Mouse (Mus musculus) forebrain, embryonic 10.5 days (tissue): ENCODE measurements at regions not wholly inside any gene's neighbourhood (a gene's known extent, or its start where the extent isn't known, plus 50 kb on each side); places are given as distances from the start of the nearest gene placed in this dataset.

Experiments used
- DNase-seq: peaks from one replicate; pipeline ENCODE4 v3.0.0-alpha.2; 2017; ENCODE audit warnings: low spot score; ENCODE audit errors: extremely low spot score
- H3K27ac ChIP-seq: fragments of 300-500 bp; sonication (generic); 2 replicates; pipeline ENCODE4 v1.5.1; 2016; ENCODE audit warnings: mild to moderate bottlenecking
- H3K27me3 ChIP-seq: fragments of 300-500 bp; sonication (generic); 2 replicates; pipeline ENCODE4 v1.6.1; 2016; ENCODE audit warnings: mild to moderate bottlenecking; ENCODE audit not compliant: poor library complexity, severe bottlenecking
- H3K36me3 ChIP-seq: fragments of 300-500 bp; sonication (generic); replicated peaks from 2 replicates; pipeline ENCODE4 v1.6.1; 2016; ENCODE audit warnings: mild to moderate bottlenecking, moderate library complexity
- H3K4me1 ChIP-seq: fragments of 300-500 bp; sonication (generic); 2 replicates; pipeline ENCODE4 v1.6.1; 2016
- H3K4me3 ChIP-seq: fragments of 300-500 bp; sonication (generic); 2 replicates; pipeline ENCODE4 v1.5.1; 2016; ENCODE audit warnings: mild to moderate bottlenecking, moderate library complexity
- H3K9me3 ChIP-seq: fragments of 300-500 bp; sonication (generic); 2 replicates; pipeline ENCODE4 v1.6.1; 2016; ENCODE audit warnings: mild to moderate bottlenecking, moderate library complexity
- WGBS: fragments of 180-500 bp; shearing (Covaris S2); methylation state at CpG from one replicate; pipeline ENCODE4 v1.1.7; 2016; 5-methylcytosine and 5-hydroxymethylcytosine counted together

DNA sequence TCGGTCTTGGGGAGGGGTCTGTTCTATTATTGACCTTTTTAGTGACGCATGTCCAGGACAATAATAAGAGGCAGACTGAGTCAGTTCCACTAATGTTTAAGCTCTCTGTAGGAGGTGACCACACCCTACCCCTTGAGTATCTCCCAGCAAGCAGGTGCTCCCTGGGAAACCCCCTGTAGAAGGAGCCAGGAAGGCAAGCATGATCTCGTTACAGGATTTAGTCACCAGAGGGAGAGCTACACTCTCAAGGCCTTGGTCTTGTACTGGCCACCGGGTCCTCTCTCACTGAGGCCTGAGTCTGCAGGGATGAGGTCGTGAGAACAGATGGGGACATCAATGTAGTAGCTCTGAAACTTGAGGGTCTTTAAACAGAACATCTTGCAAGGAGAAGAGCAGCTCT, 55.3 kb upstream of the Ccnd2 start:
- Histone ChIP-seq H3K27me3 (no peaks in the 10 kb centered on the region), H3K36me3 (no peaks in the 10 kb centered on the region), H3K4me1 (no peaks in the 10 kb centered on the region), H3K27ac (no peak overlapping the region), H3K9me3 (no peaks in the 10 kb centered on the region), H3K4me3 (no peak overlapping the region)
- DNase-seq, result no peak
- WGBS, result 72% methylated on average over 5 of the region's 5 CpGs

DNA sequence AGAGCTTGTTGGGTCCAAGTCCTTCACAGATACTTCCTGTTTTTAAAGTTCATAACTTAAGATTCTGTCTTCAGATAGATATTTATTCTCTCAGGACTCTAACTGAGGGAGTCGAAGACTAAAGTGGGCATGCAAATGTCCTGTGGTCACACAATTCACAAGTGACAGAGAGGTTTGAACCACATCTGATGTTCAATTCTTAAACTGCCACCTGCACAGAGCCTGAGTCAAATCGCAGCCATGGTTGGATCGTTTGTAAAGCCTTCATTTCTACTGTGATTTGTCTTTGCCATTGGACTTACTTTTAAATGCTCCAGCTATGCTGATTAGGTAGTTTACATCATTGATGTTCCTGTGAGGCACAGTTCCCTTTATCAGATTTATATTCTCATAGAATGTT, 61.4 kb upstream of the Ccnd2 start:
- H3K27me3 ChIP-seq, result peaks cover 32% of the 10 kb centered on the region
- H3K9me3 ChIP-seq, result no peaks in the 10 kb centered on the region
- no peak overlapping the region for H3K27ac ChIP-seq
- H3K4me3 ChIP-seq, result no peak overlapping the region
- WGBS, result 90% methylated on average over 3 of the region's 3 CpGs
- no peak for DNase-seq
- H3K36me3 ChIP-seq, result no peaks in the 10 kb centered on the region
- peaks cover 11% of the 10 kb centered on the region for H3K4me1 ChIP-seq

DNA sequence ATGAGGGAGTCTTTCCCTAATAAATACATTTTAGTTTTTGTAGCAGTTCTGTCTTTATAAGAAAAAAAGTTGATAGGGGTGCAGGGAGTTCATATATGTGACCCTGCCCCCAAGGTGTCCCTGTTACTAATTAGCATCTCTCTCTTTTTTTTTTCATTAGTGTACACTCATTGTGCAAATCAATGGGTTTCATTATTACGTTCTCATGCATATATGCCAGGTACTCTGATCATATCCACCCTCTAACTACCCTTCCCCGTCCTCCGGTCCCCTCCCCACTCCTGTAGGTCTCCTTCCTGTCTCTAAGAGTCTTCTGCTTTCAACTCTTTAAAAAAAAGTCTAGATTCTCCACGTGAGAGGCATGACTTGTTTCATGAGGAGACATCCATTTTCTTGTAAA, 63.9 kb upstream of the Ccnd2 start:
- H3K27ac ChIP-seq, result no peak overlapping the region
- H3K9me3 ChIP-seq, result no peaks in the 10 kb centered on the region
- H3K36me3 ChIP-seq, result no peaks in the 10 kb centered on the region
- peaks cover 11% of the 10 kb centered on the region for H3K4me1 ChIP-seq
- WGBS, result 81% methylated on average over 4 of the region's 4 CpGs
- DNase-seq, result no peak
- peaks cover 35% of the 10 kb centered on the region for H3K27me3 ChIP-seq
- H3K4me3 ChIP-seq, result no peak overlapping the region

DNA sequence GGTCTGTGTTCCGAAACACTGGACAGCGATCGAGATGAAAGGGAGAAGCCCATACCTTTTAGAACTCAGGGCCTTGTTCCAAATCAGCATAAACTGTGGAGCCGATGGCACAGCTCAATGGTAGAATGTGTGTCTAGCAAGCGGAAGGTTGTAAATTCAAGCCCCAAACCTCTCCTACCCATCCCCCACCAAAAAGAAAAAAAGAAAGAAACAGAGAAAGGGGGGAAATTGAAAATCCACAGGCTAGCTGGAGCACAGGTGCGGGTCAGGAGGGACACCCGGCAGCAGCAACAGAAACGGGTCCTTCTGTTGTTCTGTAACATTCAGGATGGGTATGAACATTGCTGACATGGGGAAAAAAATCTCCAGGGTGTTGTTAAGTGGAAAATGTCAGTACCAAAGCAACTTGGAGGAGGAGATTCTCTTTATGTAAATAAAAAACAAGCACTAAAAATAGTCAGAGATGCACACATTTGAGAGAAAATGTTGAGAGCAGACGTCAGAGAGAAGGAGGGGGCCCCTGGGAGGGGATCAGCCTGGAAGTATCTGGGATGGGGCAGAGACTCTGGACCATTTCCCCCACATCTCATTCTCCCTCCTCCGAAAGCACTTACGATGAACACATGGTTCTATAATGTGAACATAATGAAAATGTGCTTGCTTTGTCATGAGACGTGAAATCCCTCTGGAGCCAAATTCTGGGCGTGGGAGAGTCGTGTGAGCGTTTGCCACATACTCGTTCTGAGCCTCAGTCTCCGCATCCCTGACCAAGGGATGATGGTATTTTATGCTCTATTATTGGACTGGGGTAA, 66.8 kb upstream of the Ccnd2 start:
- no peak for DNase-seq
- Histone ChIP-seq H3K36me3 (no peaks in the 10 kb centered on the region), H3K27ac (no peak overlapping the region), H3K4me1 (peaks cover 11% of the 10 kb centered on the region), H3K4me3 (no peak overlapping the region), H3K27me3 (peaks cover 35% of the 10 kb centered on the region), H3K9me3 (no peaks in the 10 kb centered on the region)
- WGBS, result 89% methylated on average over 17 of the region's 17 CpGs

DNA sequence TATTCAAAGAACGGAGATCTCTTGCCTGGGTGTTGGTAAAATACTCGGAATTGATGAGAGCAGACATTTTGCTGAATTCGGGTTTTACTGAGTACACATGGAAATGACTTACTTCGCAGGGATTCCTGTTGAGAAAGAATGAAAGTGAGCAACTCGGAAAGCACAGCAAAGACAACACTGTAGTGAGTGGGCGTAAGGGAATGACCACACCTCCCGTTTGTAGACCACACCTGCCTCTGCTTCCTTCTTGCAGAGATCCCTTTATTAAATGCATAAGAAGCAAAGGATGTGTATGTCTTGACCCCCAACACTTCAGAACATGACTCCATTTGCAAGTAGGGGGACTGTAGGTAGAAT, 67.4 kb upstream of the Ccnd2 start:
- DNase-seq, result no peak
- no peaks in the 10 kb centered on the region for H3K36me3 ChIP-seq
- peaks cover 33% of the 10 kb centered on the region for H3K27me3 ChIP-seq
- no peak overlapping the region for H3K4me3 ChIP-seq
- H3K27ac ChIP-seq, result no peak overlapping the region
- H3K9me3 ChIP-seq, result no peaks in the 10 kb centered on the region
- peaks cover 11% of the 10 kb centered on the region for H3K4me1 ChIP-seq
- WGBS, result 88% methylated on average over 7 of the region's 7 CpGs

DNA sequence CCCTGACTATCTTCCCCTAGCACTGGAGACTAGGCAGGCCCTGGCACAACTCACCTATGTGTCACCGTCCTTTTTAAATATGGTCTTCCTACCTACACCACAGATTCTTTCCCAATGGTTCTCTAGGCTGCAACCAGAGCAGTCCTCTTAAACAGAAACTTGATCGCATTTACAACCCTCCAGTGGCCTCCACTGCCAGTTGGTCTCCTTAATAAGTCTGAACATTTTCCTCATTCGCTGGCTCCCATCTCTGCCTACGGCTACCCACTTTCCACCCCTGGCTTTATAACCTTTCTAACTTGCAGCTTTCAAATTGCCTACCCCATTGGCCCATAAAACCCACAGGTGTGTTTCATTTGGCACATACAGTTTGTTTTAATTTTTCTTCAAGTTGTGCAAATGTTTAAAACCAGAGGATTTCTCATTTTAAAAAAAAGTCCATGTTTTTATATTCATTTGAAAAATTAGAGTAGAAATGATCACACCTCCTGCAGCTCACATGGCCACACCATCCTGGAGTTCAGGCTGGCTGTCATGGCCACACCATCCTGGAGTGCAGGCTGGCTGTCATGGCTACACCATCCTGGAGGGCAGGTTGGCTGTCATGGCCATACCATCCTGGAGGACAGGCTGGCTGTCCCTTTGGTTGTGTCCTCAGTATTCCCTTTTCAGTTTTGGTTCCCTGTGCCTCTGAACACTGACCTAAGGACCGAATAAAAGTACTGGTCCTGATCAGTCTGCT, 74.4 kb upstream of the Ccnd2 start:
- Histone ChIP-seq H3K36me3 (no peaks in the 10 kb centered on the region), H3K27me3 (peaks cover 6% of the 10 kb centered on the region; the same call in 1 of the 2 replicates), H3K9me3 (no peaks in the 10 kb centered on the region), H3K27ac (no peak overlapping the region), H3K4me1 (no peaks in the 10 kb centered on the region), H3K4me3 (no peak overlapping the region)
- DNase-seq, result no peak
- 86% methylated on average over 5 of the region's 5 CpGs for WGBS

DNA sequence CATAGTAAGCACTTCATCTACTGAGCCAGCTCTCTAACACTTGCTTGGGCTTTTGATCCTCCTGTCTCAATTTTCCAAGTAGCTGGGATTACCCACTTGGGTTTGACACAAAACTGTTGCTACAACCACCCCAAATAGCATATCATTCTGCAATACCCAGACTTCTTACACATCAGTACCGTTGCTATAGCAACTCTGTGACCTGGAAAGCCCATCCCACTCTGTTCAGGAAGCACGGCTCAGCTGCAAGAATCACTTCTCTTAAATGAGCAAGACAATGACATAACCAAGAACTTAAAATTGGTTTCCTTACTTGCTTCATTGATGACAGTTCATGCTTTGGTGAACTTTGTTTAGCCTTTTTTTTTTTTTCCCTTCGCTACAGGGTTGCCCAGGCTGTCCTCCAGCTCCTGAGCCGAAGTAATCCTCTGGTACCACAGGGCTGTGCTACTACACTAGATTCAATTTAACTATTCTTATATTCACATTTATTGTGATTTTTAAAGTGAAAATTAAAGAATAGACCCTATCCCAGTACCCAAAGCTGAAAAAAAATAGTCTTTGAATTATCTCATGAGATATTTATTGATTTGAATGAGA, 84.6 kb upstream of the Ccnd2 start:
- Histone ChIP-seq H3K27ac (no peak overlapping the region), H3K36me3 (no peaks in the 10 kb centered on the region), H3K27me3 (peaks cover 8% of the 10 kb centered on the region), H3K4me3 (no peak overlapping the region), H3K4me1 (peaks cover 8% of the 10 kb centered on the region), H3K9me3 (no peaks in the 10 kb centered on the region)
- WGBS, result 75% methylated on average over 4 of the region's 4 CpGs
- DNase-seq, result no peak

DNA sequence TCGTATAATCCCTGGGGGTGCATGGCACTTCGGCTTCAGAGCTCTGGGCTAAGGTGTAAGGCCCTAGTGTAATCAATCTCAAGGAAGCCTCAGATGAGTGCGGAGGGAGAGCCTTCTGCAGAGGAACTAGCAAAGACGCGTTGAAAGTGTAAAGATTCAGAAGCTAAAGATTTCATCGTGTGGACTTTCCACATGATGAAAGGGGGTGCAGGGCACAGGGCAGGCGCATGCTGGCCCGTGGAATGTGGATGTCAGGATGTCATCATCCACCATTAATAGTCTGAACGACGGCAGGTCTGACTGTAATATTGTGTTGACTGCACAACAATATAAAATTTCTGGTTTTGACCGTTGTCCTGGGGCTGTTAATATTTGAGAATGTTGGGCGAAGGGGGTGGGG, 85.2 kb upstream of the Ccnd2 start:
- Histone ChIP-seq H3K4me3 (no peak overlapping the region), H3K36me3 (no peaks in the 10 kb centered on the region), H3K9me3 (no peaks in the 10 kb centered on the region), H3K27ac (no peak overlapping the region), H3K27me3 (peaks cover 9% of the 10 kb centered on the region), H3K4me1 (peaks cover 8% of the 10 kb centered on the region)
- WGBS, result 94% methylated on average over 12 of the region's 12 CpGs
- DNase-seq, result no peak

DNA sequence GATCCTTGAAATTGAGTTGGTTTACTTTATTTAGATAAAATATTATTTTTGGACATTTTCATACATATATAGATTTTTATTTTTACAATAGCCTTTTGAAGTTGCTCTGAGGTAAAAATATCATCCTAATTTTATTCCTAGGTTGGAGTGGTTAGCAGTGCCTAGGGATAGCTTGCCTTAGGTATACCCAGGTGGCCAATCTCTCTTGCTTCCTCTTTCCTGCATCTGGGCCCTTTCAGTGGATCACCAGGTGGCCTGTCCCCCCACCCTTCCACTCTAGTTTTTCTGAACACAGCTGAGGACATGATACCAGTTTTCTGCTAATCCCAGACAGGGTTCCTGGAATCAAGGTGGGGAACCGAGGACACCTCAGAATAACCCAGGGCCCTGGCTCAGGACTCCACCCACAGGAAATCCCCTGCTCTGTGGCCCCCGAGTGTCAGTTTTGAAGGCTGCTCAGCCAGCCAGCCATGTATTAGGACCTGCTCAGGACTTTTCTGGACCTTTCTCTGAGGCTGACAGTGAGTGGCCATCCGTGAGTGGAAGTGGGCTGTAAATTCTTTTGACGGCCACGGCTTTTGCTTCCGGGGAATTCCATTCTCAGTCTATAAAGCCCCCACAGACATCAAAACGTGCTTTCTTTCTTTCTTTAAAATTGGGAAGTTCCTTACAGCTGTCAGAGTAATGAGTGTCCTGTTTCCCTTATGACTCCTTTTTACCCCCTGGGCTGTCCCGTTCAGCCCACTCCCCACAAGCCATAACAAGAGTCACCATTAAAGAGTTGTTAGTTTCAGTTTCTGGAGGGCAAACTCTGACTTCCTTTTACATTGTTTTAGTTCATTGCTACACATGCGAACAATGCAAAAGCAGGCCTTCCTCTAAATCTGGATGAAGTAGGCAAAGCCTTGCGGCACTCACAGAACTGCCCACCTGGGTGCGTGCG, 87.8 kb upstream of the Ccnd2 start:
- Histone ChIP-seq H3K27ac (no peak overlapping the region), H3K4me1 (peaks cover 8% of the 10 kb centered on the region), H3K9me3 (no peaks in the 10 kb centered on the region), H3K27me3 (peaks cover 30% of the 10 kb centered on the region), H3K36me3 (no peaks in the 10 kb centered on the region), H3K4me3 (no peak overlapping the region)
- 82% methylated on average over 12 of the region's 12 CpGs for WGBS
- no peak for DNase-seq

DNA sequence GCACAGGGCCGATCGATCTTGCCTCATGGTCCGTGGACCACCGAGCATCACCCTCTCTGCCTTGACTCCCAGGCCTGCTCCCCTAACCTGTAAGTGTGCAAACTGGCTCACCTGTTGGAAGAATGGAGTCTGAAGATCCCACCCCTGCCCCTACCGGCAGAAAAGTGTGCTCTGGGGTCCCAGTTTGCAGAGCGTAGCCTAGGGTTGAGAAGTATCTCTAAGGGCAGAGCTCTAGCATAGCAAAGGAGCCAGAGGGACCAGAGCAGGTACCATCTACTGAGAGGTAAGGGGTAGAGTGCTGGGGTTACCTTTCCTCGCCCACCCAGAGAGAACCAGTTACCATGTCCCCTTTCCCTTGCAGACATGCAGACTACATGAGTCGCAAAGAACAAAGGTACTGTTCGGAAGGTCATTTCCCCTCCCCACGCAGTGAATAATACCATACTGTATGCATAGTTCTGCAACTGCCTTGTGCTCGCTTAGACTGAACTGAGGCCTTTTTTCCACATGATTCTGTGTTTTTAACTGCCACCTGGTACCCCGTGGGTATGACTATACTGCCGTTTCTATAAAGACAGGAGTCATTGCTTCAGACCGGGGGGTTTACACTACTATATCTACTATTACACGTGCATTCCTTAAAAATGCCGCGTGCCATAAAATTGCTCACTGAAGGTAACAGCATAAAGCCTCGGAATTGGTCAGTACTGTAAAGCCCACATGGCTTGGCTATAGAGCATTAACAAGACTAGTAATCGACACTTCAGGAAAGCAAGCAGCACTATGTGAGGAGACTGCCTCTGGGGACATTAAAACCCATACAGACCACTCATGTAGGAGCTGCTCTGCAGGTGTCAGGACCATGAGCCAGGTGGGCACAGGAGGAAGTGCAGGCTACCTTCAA, 88.7 kb upstream of the Ccnd2 start:
- no peak overlapping the region for H3K4me3 ChIP-seq
- peaks cover 30% of the 10 kb centered on the region for H3K27me3 ChIP-seq
- peaks cover 8% of the 10 kb centered on the region for H3K4me1 ChIP-seq
- no peak overlapping the region for H3K27ac ChIP-seq
- no peaks in the 10 kb centered on the region for H3K36me3 ChIP-seq
- WGBS, result 91% methylated on average over 19 of the region's 19 CpGs
- H3K9me3 ChIP-seq, result no peaks in the 10 kb centered on the region
- no peak for DNase-seq

DNA sequence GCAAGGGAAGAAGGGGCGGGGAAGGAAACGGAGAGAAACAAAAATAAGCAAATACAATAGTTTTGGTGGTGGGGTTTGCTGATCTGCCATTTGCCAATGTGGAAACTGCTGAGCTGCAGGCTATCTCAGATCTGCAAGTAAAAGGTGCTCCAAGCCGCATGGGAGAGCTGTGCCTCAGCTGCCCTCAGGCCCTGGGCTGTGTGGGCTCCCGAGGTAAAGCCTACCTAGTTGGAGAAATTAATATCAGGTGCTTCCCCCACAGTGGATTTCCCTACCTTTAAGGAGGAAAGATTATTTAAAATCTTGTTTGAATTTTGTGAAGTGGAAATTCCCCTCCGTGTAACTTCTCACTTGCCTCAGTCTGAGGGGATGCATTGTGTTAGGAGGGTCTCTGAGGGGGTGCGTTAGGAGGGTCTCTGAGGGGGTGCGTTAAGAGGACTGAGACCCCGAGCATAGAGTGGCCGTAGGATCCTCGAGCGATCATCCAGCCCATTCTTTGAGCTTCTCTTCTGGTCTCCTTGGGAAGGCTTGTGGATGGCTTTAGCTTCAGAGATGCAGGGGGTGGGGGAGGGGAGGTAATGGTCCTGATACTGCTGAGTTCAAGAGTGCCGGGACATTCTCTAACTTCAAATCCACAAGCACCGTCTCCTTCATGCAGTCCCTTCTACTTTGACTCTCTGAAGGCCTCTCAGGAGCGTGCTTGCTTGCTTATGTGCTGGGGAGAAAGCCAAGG, 89.9 kb upstream of the Ccnd2 start:
- Histone ChIP-seq H3K4me1 (peaks cover 2% of the 10 kb centered on the region; the same call in 1 of the 2 replicates), H3K27me3 (peaks cover 34% of the 10 kb centered on the region), H3K36me3 (no peaks in the 10 kb centered on the region), H3K4me3 (no peak overlapping the region), H3K9me3 (no peaks in the 10 kb centered on the region), H3K27ac (no peak overlapping the region)
- WGBS, result 73% methylated on average over 14 of the region's 14 CpGs
- no peak for DNase-seq
